Mouse (Mus musculus) stomach, embryonic 15.5 days (tissue): ENCODE results near the gene Ttll10. TPM values are rescaled to one million over a fixed set of nuclear protein-coding genes. Genes with fewer than 3 reads are reported as not detected.

Source experiments
- ATAC-seq: fragments of 200-750 bp; cut with Nextera tagmentation; 2 replicates; pipeline ENCODE4 v1.8.0; 2017; ENCODE audit warnings: low read depth, moderate number of reproducible peaks, moderate TSS enrichment; ENCODE audit not compliant: insufficient read depth, low FRiP score
- H3K27ac ChIP-seq: fragments of 300-500 bp; sonication (generic); 2 replicates; pipeline ENCODE4 v1.5.1; 2015; ENCODE audit warnings: mild to moderate bottlenecking, inconsistent platforms
- H3K27me3 ChIP-seq: fragments of 300-500 bp; sonication (generic); replicated peaks from 2 replicates; pipeline ENCODE4 v1.6.1; 2015; ENCODE audit warnings: inconsistent platforms
- H3K36me3 ChIP-seq: fragments of 300-500 bp; sonication (generic); 2 replicates; pipeline ENCODE4 v1.6.1; 2015; ENCODE audit warnings: inconsistent platforms
- H3K4me1 ChIP-seq: fragments of 300-500 bp; sonication (generic); 2 replicates; pipeline ENCODE4 v1.6.1; 2015; ENCODE audit warnings: inconsistent platforms
- H3K4me2 ChIP-seq: fragments of 300-500 bp; sonication (generic); 2 replicates; pipeline ENCODE4 v1.6.1; 2015; ENCODE audit warnings: mild to moderate bottlenecking, inconsistent platforms
- H3K4me3 ChIP-seq: fragments of 300-500 bp; sonication (generic); replicated peaks from 2 replicates; pipeline ENCODE4 v1.5.1; 2015; ENCODE audit warnings: inconsistent platforms
- H3K9ac ChIP-seq: fragments of 300-500 bp; sonication (generic); 2 replicates; pipeline ENCODE4 v1.6.1; 2015; ENCODE audit warnings: inconsistent platforms
- H3K9me3 ChIP-seq: fragments of 300-500 bp; sonication (generic); 2 replicates; pipeline ENCODE4 v1.6.1; 2016; ENCODE audit warnings: inconsistent platforms
- WGBS: fragments of 180-500 bp; shearing (Covaris S2); methylation state at CpG from one replicate; pipeline ENCODE4 v1.1.7; 2015; 5-methylcytosine and 5-hydroxymethylcytosine counted together
- polyA plus RNA-seq: library from polyadenylated mRNA; unstranded; fragments of >200 nt; fragmentation: Nextera tagmentation; extraction: Ambion mirVana; gene quantifications from 2 replicates; pipeline ENCODE4 v1.2.1, GENCODE M21; 2015

Gene Ttll10
- polyA plus RNA-seq, 1 experiment from 2014 or later, result 4.1 TPM

DNA sequence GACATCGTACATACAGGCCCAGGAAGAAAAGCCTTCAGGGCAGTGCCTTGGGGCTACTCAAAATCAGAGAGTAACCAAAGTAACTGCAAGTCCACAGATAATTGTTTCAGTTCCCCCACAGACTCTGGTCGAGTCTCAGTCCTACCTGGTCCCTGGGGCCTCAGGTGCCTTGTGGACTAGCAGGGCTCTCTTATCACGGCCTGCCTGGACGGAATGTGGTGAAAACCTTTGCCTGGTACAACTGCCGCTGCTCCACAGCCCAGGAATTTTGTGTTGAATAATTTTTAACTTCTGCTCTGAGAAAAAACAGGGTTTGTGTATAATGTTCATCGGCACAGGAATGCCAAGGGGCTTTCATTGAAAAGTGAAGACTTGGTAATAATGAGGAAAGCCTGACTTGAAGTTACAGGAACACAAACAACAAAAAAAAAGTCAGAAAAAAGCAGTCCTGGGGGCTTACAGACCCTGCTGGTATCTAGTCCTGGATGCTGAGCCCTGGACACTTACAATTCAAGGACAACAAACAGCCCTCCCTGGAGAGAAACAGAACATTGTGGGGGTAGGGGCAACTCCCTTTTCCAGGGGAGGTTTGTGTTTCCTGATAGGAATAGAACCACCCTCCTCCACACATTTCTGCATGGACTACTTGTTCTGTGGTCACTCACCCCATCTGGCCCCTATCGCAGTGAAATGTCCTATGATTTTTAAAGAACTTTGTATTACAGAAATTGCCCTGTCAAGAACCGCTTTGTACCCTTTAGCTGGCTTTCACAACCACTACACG lies 25.1 kb upstream of the Ttll10 start:
- no peaks in the 10 kb centered on the region for H3K36me3 ChIP-seq
- peak overlapping the region; percentile 11 for H3K4me2 ChIP-seq
- 55% methylated on average over 9 of the region's 9 CpGs for WGBS
- peak overlapping the region; percentile 79 for H3K27ac ChIP-seq
- H3K4me1 ChIP-seq, result peaks cover 6% of the 10 kb centered on the region
- ATAC-seq, result no peak; the same call in 1 of the 2 replicates
- no peak overlapping the region for H3K9ac ChIP-seq
- H3K9me3 ChIP-seq, result no peaks in the 10 kb centered on the region
- no peaks in the 10 kb centered on the region for H3K27me3 ChIP-seq
- H3K4me3 ChIP-seq, result no peak overlapping the region

- no peaks in the 10 kb centered on the region for H3K27me3 ChIP-seq
- ATAC-seq, result peak; percentile 75
- H3K4me2 ChIP-seq, result peak overlapping the region; percentile 11
- H3K4me3 ChIP-seq, result no peak overlapping the region
- H3K9me3 ChIP-seq, result no peaks in the 10 kb centered on the region
- 54% methylated on average over 5 of the region's 5 CpGs for WGBS
- no peak overlapping the region for H3K9ac ChIP-seq
- no peaks in the 10 kb centered on the region for H3K36me3 ChIP-seq
- peaks cover 6% of the 10 kb centered on the region for H3K4me1 ChIP-seq
- peak overlapping the region; percentile 79 for H3K27ac ChIP-seq
These were observed 24.1 kb upstream of the Ttll10 start for GRCm38 (mm10) chr4:156083348-156083747.

- ATAC-seq, result no peak
- Histone ChIP-seq H3K27ac (peak overlapping the region; percentile 79), H3K4me2 (peak overlapping the region; percentile 2; the same call in 1 of the 2 replicates), H3K9me3 (no peaks in the 10 kb centered on the region), H3K36me3 (no peaks in the 10 kb centered on the region), H3K9ac (no peak overlapping the region), H3K4me1 (peaks cover 12% of the 10 kb centered on the region), H3K27me3 (peaks cover 4% of the 10 kb centered on the region; the same call in 1 of the 2 replicates), H3K4me3 (no peak overlapping the region)
- 39% methylated on average over 4 of the region's 4 CpGs for WGBS
These were observed 23.5 kb upstream of the Ttll10 start for GRCm38 (mm10) chr4:156082621-156083234.

DNA sequence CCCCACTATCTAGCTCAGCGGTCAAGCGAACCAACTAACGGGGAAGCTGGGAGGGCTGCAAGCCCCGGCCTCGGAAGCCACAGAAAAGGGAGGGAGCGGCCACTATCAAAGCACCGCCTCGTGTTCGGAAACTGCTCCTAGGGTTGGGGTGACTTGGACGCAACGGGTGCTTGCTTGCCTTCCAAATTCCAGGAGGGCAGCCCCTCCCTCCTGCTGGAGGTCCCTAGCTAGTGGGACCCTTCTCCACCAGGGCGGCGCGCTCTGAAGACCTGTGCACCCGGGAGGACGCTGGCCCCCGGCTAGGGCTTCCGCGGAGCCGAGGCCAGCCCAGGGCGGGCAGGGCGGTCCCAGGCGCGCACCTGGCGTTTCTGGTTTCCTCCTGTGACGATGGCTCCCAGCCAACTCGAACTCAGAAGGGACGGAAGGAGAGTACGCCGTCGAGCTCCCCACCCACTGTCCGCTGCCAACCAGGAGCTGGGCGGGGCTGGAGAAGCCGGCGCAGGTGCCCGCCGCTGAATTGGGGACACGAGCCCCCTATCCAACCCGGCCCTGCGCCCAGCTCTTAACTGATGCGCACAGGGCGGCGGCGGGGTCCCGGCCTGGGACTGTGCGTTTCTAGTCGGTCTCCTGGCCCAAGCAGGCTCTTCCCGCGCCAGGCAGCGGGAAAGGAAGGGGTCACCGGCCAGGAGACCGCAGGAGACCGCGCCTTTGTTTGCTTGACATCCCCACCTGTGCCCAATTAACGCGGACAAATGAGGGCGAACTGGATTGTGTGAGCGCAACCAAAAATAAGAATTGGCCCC lies 18.5 kb upstream of the Ttll10 start:
- no peaks in the 10 kb centered on the region for H3K36me3 ChIP-seq
- H3K27me3 ChIP-seq, result peaks cover 6% of the 10 kb centered on the region; the same call in 1 of the 2 replicates
- ATAC-seq, result peak; percentile 90
- peaks cover 19% of the 10 kb centered on the region; the same call in 1 of the 2 replicates for H3K4me1 ChIP-seq
- no peaks in the 10 kb centered on the region for H3K9me3 ChIP-seq
- peak overlapping the region; percentile 92 for H3K27ac ChIP-seq
- peak overlapping the region; percentile 44; the same call in 1 of the 2 replicates for H3K9ac ChIP-seq
- 1% methylated on average over 58 of the region's 58 CpGs for WGBS
- peak overlapping the region; percentile 45 for H3K4me3 ChIP-seq
- H3K4me2 ChIP-seq, result peak overlapping the region; percentile 86

DNA sequence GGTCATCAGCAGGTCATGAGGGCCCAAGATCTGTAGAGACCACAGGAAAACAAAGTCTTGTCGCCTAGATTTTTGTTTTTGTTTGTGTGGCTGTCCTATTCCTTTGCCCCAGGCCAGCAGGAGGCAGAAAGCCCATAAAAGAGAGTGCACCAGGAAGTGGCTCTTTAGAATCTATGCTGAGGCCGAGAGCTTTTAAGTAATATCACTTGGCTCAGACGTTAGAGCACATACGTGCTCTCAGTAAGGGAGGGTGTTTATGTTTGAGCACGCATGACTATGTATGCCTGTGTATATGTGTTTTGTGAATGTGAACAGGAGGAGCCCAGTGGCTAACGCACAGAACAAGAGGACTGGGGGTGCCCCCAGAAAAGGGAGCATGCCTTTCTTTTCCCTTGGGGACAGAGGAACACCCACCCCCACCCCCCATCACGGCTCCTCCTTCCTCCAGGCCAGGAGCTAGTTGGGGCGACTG lies 17.7 kb upstream of the Ttll10 start:
- ATAC-seq, result peak; percentile 17; the same call in 1 of the 2 replicates
- H3K9ac ChIP-seq, result peak overlapping the region; percentile 44; the same call in 1 of the 2 replicates

DNA sequence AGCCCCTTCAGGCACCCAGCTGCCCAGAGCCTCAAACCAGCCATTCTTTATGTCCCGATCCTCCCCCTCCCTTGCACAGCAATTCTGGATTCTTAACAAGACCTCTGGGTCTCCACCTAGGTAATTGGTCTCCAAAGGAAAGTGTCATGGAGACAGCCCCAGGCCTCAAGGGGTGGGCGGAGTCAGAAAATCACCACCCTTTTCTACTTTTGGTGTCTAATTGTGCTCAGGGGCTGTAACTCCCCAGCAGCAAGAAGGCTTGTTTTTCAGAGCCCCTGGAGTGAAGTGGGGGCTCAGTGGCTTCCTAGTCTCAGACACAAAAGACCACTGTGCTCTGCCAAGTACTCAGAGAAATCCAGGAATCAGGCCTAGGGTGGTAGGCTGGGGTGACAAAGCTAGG lies 11.5 kb upstream of the Ttll10 start:
- Histone ChIP-seq H3K9ac (no peak overlapping the region), H3K36me3 (no peaks in the 10 kb centered on the region), H3K27ac (no peak overlapping the region), H3K27me3 (no peaks in the 10 kb centered on the region), H3K4me2 (no peak overlapping the region), H3K4me3 (no peak overlapping the region), H3K9me3 (no peaks in the 10 kb centered on the region), H3K4me1 (no peaks in the 10 kb centered on the region)
- 69% methylated on average over 2 of the region's 2 CpGs for WGBS
- ATAC-seq, result no peak

More for the DNA sequence above, 17.7 kb upstream of the Ttll10 start:
- Histone ChIP-seq H3K4me1 (peaks cover 19% of the 10 kb centered on the region; the same call in 1 of the 2 replicates), H3K4me2 (peak overlapping the region; percentile 86), H3K9me3 (no peaks in the 10 kb centered on the region), H3K27me3 (peaks cover 6% of the 10 kb centered on the region; the same call in 1 of the 2 replicates), H3K4me3 (peak overlapping the region; percentile 45), H3K36me3 (no peaks in the 10 kb centered on the region), H3K27ac (peak overlapping the region; percentile 92)
- 8% methylated on average over 8 of the region's 8 CpGs for WGBS

DNA sequence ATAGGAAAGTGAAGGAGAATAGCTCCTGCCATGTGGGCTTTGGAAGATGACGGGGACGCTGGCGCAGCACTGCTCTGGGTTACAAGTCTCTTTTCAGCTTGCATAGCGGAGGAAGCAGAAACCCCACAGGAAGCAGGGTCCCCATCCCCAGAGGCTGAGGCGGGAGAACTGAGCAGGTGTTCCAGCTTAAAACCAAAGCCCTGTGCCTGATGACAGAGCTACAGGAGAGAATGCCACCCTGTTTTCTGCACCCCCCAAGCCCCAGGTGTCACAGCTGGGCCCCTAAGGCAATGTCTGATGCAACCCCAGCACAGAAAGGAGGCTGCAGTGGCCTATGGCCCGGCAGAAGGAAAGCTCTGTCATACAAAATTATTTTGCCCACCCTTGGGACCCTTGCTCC lies 11.1 kb upstream of the Ttll10 start:
- no peak overlapping the region for H3K4me3 ChIP-seq
- ATAC-seq, result no peak
- no peaks in the 10 kb centered on the region for H3K27me3 ChIP-seq
- WGBS, result 67% methylated on average over 6 of the region's 6 CpGs
- H3K36me3 ChIP-seq, result no peaks in the 10 kb centered on the region
- H3K27ac ChIP-seq, result no peak overlapping the region
- H3K4me1 ChIP-seq, result no peaks in the 10 kb centered on the region
- H3K9ac ChIP-seq, result no peak overlapping the region
- no peak overlapping the region for H3K4me2 ChIP-seq
- H3K9me3 ChIP-seq, result no peaks in the 10 kb centered on the region

- ATAC-seq, result no peak
- H3K36me3 ChIP-seq, result no peaks in the 10 kb centered on the region
- WGBS, result 88% methylated on average over 8 of the region's 8 CpGs
- H3K4me2 ChIP-seq, result no peak overlapping the region
- H3K9me3 ChIP-seq, result no peaks in the 10 kb centered on the region
- H3K9ac ChIP-seq, result no peak overlapping the region
- H3K27ac ChIP-seq, result no peak overlapping the region
- H3K4me3 ChIP-seq, result no peak overlapping the region
- H3K27me3 ChIP-seq, result no peaks in the 10 kb centered on the region
- no peaks in the 10 kb centered on the region for H3K4me1 ChIP-seq
These were observed 10.5 kb upstream of the Ttll10 start for GRCm38 (mm10) chr4:156069701-156070100.

- Histone ChIP-seq H3K27ac (no peak overlapping the region), H3K36me3 (no peaks in the 10 kb centered on the region), H3K4me1 (peaks cover 8% of the 10 kb centered on the region), H3K27me3 (no peaks in the 10 kb centered on the region), H3K9me3 (no peaks in the 10 kb centered on the region), H3K4me3 (no peak overlapping the region), H3K4me2 (no peak overlapping the region), H3K9ac (no peak overlapping the region)
- 56% methylated on average over 5 of the region's 5 CpGs for WGBS
- no peak; the same call in 1 of the 2 replicates for ATAC-seq
These were observed 8.2 kb upstream of the Ttll10 start for GRCm38 (mm10) chr4:156067256-156067949.

DNA sequence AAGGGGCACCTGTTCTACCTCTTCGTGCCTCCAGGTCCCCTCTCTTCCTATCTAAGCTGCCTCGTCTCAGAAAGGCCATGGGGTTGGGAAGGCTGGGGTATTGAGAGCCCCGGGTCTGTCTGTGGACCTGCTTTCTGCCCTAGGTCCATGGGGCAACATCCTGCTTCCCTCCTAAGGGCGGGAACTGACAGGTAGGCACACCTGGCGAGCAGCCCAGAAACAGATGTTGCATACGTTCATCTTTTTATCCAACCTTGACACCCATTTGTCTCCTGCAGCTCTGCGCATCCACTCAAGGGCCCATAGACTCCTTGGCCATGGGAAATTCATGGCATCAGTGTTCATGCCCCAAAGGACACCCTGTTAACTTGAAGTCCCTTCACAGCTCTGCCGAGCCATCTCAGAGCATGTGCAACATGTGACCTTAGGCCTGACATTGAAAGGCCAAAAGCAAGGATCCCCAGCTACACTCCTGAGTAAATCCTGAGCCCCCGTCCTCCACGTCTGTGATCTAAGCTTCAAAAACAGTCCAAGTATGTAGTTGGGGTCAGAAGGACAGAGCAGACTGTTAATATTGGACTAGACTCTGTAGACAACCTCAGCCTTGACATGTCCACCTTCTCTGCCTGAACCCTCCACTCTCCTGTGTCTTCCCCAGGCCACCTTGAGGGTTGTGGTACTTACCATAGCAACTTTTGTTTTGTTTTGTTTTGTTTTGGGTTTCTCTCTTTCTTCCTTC lies 6.1 kb upstream of the Ttll10 start:
- no peak overlapping the region for H3K27ac ChIP-seq
- ATAC-seq, result no peak
- 78% methylated on average over 10 of the region's 10 CpGs for WGBS

GRCm38 (mm10) chr4:156064510-156064897 lies 5.3 kb upstream of the Ttll10 start:
- Histone ChIP-seq H3K27me3 (no peaks in the 10 kb centered on the region), H3K27ac (peak overlapping the region; percentile 82), H3K4me3 (no peak overlapping the region), H3K9ac (no peak overlapping the region), H3K4me1 (peaks cover 8% of the 10 kb centered on the region), H3K36me3 (no peaks in the 10 kb centered on the region), H3K4me2 (no peak overlapping the region), H3K9me3 (no peaks in the 10 kb centered on the region)
- no peak for ATAC-seq
- 82% methylated on average over 9 of the region's 9 CpGs for WGBS

More for the DNA sequence above, 6.1 kb upstream of the Ttll10 start:
- Histone ChIP-seq H3K4me1 (peaks cover 8% of the 10 kb centered on the region), H3K27me3 (no peaks in the 10 kb centered on the region), H3K9me3 (no peaks in the 10 kb centered on the region), H3K9ac (no peak overlapping the region), H3K36me3 (no peaks in the 10 kb centered on the region), H3K4me3 (no peak overlapping the region), H3K4me2 (no peak overlapping the region)
